Mouse (Mus musculus) gastrocnemius, adult 2 months (tissue): ENCODE results near the gene Trpc4ap. TPM values are rescaled to one million over a fixed set of nuclear protein-coding genes. Genes with fewer than 3 reads are reported as not detected.
A peak's percentile ranks its signal among the peaks of the same experiment; 100 is the strongest.

ENCODE experiments used
- DNase-seq: peaks from one replicate; pipeline ENCODE4 v3.0.0; 2022
- H3K27ac ChIP-seq: fragments of 200-600 bp; 2 replicates; pipeline ENCODE4 v1.8.1; 2022; ENCODE audit warnings: mild to moderate bottlenecking
- H3K4me3 ChIP-seq: fragments of 200-600 bp; 2 replicates; pipeline ENCODE4 v1.8.1; 2022; ENCODE audit warnings: mild to moderate bottlenecking, moderate library complexity
- CTCF ChIP-seq: fragments of 200-600 bp; IDR thresholded peaks from 2 replicates; pipeline ENCODE4 v1.8.1; 2022; ENCODE audit warnings: antibody characterized with exemption, mild to moderate bottlenecking, moderate library complexity
- intact Hi-C: fragments of 180-260 bp; cut with DNase I; formaldehyde crosslinking; loops from one replicate; pipeline ENCODE4 v1.15.1; 2025
- total RNA-seq, 2 experiments: library from RNA; stranded (reverse); gene quantifications; 2 replicates each; pipeline ENCODE4 v1.2.3; 2021

The Trpc4ap gene
- total RNA-seq, 2 experiments from 2014 or later: 93.4 to 102 TPM

- intact Hi-C loops: no loop called here
- no peak for DNase-seq
- TF ChIP-seq CTCF: no peak
Measured at GRCm38 (mm10) chr2:155632138-155632936, 59.8 kb downstream of the Trpc4ap start.

GRCm38 (mm10) chr2:155630590-155631416, 61.4 kb downstream of the Trpc4ap start:
- Histone ChIP-seq H3K4me3 (no peak overlapping the region), H3K27ac (no peak overlapping the region)
- TF ChIP-seq CTCF: no peak; the same call in 1 of the 2 replicates
- no peak for DNase-seq
- intact Hi-C loops: no loop called here

More at GRCm38 (mm10) chr2:155632138-155632936, 59.8 kb downstream of the Trpc4ap start:
- Histone ChIP-seq H3K27ac (no peak overlapping the region), H3K4me3 (no peak overlapping the region)

- Histone ChIP-seq H3K4me3 (no peak overlapping the region), H3K27ac (no peak overlapping the region)
- intact Hi-C loops: no loop called here
- no peak for TF ChIP-seq CTCF
- DNase-seq: no peak
Measured at GRCm38 (mm10) chr2:155630153-155630552, 62.0 kb downstream of the Trpc4ap start.

DNA sequence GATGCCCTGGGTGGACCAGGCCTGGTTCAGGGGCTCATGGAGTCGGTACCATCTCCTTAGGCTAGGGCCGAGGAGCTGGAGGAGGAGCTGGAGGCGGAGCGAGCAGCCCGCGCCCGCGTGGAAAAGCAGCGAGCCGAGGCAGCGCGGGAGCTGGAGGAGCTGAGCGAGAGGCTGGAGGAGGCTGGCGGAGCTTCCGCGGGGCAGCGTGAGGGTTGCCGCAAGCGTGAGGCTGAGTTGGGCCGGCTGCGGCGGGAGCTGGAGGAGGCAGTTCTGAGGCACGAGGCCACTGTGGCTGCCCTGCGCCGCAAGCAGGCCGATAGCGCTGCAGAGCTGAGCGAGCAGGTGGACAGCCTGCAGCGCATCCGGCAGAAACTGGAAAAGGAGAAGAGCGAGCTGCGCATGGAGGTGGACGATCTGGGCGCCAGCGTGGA, 62.9 kb downstream of the Trpc4ap start:
- peak; percentile 55 for DNase-seq
- Histone ChIP-seq H3K4me3 (peak overlapping the region; percentile 59), H3K27ac (no peak overlapping the region)
- TF ChIP-seq CTCF: no peak
- intact Hi-C loops: loop anchor here (5.0 kb wide), 1 partner anchor 37 kb away; the partner anchor contains the start of gene Gss

DNA sequence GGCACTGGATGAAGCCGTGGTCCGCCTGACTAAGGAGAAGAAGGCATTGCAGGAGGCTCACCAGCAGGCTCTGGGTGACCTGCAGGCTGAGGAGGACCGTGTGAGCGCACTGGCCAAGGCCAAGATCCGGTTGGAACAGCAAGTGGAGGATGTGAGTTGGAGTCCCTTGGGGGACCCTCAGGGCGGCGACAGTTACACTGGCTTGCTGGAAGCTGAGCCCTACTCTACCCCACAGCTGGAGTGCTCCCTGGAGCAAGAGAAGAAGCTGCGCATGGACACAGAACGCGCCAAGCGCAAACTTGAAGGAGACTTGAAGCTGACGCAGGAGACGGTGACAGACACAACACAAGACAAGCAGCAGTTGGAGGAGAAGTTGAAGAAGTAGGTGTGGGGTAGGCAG, 63.7 kb downstream of the Trpc4ap start:
- Histone ChIP-seq H3K4me3 (no peak overlapping the region), H3K27ac (no peak overlapping the region)
- intact Hi-C loops: loop anchor here (5.0 kb wide), 1 partner anchor 36 kb away; the partner anchor contains the start of gene Gss
- no peak for TF ChIP-seq CTCF
- no peak for DNase-seq

DNA sequence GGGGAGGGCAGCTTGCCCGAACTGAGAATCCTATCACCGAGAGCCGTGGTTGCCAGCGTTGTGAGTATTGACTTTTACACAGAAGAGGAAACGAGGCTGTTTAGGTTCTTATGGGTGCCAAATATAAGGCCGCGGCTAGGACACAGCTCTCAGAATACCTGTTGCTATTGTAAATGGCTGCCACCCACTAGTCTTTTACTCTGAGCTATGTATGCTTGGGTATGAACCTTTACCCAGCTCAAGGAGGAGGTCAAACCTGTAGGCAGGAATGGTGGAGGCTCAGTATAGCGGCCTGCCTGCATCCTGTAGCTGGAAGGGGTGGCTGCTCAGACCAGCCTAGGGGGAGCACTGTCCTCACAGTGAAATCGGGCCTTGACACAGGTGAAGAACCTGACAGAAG, 64.1 kb downstream of the Trpc4ap start:
- Histone ChIP-seq H3K27ac (no peak overlapping the region), H3K4me3 (no peak overlapping the region)
- intact Hi-C loops: loop anchor here (5.0 kb wide), 1 partner anchor 36 kb away; the partner anchor contains the start of gene Gss
- TF ChIP-seq CTCF: no peak
- no peak for DNase-seq

GRCm38 (mm10) chr2:155627030-155627738, 65.0 kb downstream of the Trpc4ap start:
- no peak overlapping the region for H3K4me3 ChIP-seq
- intact Hi-C loops: loop anchor here (5.0 kb wide), 1 partner anchor 35 kb away; the partner anchor contains the start of gene Gss
- no peak; the same call in 1 of the 2 replicates for TF ChIP-seq CTCF
- peak; percentile 79 for DNase-seq
- H3K27ac ChIP-seq: no peak overlapping the region

DNA sequence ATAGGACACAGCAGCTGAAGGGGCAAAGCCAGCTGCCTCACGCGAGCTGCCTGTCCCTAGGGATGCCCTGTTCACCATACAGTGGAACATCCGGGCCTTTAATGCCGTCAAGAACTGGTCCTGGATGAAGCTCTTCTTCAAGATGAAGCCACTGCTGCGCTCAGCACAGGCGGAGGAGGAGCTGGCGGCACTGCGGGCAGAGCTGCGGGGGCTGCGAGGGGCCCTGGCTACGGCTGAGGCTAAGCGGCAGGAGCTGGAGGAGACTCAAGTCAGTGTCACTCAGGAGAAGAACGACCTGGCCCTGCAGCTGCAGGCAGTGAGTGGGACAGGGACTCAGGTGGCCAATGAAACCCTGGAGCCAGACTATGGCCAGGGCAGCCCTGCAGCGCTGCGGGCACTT, 65.9 kb downstream of the Trpc4ap start:
- DNase-seq: no peak
- no peak overlapping the region for H3K27ac ChIP-seq
- TF ChIP-seq CTCF: no peak
- H3K4me3 ChIP-seq: no peak overlapping the region
- intact Hi-C loops: loop anchor here (5.0 kb wide), 1 partner anchor 34 kb away; the partner anchor contains the start of gene Gss

DNA sequence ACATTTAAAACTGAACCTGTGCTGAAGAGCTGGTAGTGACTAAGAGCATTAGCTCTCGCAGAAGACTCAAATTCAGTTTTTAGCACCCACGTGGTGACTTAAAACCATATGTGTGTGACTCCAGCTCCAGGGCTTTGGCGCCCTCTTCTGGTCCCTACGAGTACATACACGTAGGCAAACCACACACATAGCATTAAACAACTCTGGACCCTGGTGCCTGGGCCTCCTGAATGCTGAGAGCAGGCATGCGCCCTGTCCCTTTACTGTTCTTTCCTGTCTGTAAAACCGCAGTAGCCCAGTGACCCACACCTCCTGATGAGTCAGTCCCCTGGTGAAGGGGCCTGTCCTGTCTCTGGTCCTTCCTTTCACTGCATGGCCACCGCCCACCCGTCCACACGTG, 67.5 kb downstream of the Trpc4ap start:
- DNase-seq: no peak
- H3K4me3 ChIP-seq: no peak overlapping the region
- no peak overlapping the region for H3K27ac ChIP-seq
- intact Hi-C loops: loop anchor here (5.0 kb wide), 1 partner anchor 32 kb away; the partner anchor contains the start of gene Gss
- TF ChIP-seq CTCF: peak; percentile 72

- Histone ChIP-seq H3K27ac (no peak overlapping the region), H3K4me3 (no peak overlapping the region)
- intact Hi-C loops: no loop called here
- DNase-seq: no peak
- no peak for TF ChIP-seq CTCF
Measured at GRCm38 (mm10) chr2:155623996-155624395, 68.2 kb downstream of the Trpc4ap start.

DNA sequence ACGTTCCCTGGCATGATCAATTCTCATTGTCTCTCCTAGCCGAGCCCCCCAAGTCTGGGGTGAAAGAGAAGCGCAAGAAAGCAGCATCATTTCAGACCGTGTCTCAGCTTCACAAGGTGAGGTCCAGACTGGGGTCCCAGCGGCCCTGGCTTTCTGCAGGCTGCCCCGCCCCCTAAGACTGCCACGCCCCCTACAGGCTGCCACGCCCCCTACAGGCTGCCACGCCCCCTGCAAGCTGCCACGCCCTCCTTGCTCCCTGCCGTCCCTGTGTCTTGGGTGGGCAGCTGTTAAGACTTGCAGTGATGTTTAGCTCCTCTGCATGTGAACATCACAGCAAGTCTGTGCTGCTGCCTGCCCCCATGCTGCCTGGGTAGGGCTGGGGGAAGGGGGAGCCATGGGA, 69.6 kb downstream of the Trpc4ap start:
- TF ChIP-seq CTCF: no peak
- Histone ChIP-seq H3K27ac (no peak overlapping the region), H3K4me3 (no peak overlapping the region)
- intact Hi-C loops: no loop called here
- no peak for DNase-seq

GRCm38 (mm10) chr2:155619817-155620216, 72.4 kb downstream of the Trpc4ap start:
- intact Hi-C loops: loop anchor here (1.0 to 2.0 kb wide), 2 partner anchors 19 to 104 kb away; no protein-coding TSS in a partner anchor
- H3K4me3 ChIP-seq: no peak overlapping the region
- peak; percentile 88 for DNase-seq
- TF ChIP-seq CTCF: peak; percentile 99; the same call in 1 of the 2 replicates
- no peak overlapping the region for H3K27ac ChIP-seq
